Mouse (Mus musculus): ENCODE results near the gene Mageb1.
"Not testable (repeated sequence)": the region's sequence is repeated elsewhere in the genome, so short reads cannot be mapped to it uniquely, and the experiment has no call there.

Gene Mageb1

DNA sequence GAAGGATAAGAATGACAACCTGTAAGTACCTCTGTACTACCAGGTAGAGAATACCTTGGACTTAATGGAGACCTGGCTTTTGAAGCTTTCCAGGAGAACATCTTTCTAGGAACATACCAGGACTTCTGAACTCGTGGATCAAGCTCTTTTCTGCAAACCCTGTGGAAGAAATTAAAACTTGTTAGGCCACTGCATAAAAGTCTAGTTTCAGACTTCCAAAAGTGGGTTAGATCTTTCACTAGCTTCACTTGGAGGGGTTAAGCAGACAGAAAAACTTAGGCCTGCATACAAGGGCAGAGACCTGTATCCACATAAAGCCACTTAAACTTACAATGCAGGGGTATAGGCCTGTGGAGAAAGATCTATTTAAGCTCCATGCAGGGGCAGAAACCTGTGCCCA lies at the start of gene Mageb1:
TSS of gene Mageb1 (minus strand) at position 101 of the 400 bp plus-strand sequence.
- not testable (repeated sequence) for DNase-seq
